Mouse (Mus musculus) megakaryocyte, embryonic 14.5 days (primary cell): Measurements from ENCODE around the gene Nacc1.

Experiments used
- FLI1 ChIP-seq: IDR thresholded peaks from 2 replicates; pipeline ENCODE4 v1.6.1; 2012; ENCODE audit warnings: low read length, inconsistent platforms, mixed read lengths
- GATA1 ChIP-seq: IDR thresholded peaks from 3 replicates; pipeline ENCODE4 v1.6.1; 2012; ENCODE audit warnings: mixed read lengths, low read length, inconsistent platforms, borderline replicate concordance

DNA sequence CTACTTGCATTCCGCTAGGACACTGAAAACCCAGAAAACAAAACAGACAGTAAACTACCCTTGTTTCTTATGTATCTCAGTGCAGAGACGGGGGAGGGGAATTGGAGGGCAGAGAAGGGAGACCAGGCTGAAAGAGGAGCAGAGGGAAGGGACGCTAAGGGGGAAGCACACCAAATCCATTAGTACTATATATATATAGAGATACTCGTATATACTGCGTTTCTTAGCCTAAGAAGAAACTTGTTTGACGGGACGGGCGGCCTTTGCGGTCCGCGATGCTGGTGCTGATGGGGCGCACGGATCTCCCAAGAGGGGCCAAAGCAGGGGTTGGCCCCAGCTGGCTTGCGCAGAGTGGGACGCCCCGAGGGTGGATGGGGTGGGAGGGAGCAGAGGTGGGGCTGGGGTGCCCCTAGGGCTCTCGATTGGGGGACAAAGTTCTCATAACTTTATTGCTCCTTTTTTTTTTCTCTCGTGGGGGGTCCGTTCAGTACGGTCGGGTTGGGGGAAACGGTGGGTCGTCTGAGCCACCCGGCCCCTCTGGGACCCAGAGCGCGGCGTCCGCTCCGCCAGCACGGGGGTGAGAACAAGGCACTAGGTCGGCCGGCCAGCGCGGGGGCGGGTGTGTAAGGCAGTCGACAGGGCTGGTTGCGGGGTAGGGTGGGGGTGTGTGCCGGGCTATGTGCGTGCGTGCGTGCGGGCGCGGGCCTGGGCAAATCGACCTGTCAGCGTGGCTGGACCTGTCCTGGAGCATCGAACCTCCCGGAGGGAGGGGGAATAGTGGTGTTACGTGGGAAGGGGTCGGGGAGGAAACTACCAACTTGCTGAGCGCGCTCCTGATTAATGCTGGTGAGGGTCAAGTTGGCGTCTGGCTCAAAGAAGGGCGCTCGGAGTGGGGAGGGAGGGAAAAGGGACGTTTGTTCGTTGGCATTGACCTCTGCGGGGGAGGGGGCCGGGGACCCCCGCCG, 17.5 kb upstream of the Nacc1 start:
- TF ChIP-seq GATA1 (no peak), FLI1 (no peak)
